Mouse (Mus musculus) erythroblast, embryonic 14.5 days (primary cell): Measurements from ENCODE around the gene Plekha1.

ENCODE experiments used
- GATA1 ChIP-seq: IDR thresholded peaks from 2 replicates; pipeline ENCODE4 v1.6.1; 2012; ENCODE audit warnings: low read length, inconsistent platforms, mixed read lengths
- TAL1 ChIP-seq: IDR thresholded peaks from 3 replicates; pipeline ENCODE4 v1.6.1; 2012; ENCODE audit warnings: low read length, inconsistent platforms, mixed read lengths

DNA sequence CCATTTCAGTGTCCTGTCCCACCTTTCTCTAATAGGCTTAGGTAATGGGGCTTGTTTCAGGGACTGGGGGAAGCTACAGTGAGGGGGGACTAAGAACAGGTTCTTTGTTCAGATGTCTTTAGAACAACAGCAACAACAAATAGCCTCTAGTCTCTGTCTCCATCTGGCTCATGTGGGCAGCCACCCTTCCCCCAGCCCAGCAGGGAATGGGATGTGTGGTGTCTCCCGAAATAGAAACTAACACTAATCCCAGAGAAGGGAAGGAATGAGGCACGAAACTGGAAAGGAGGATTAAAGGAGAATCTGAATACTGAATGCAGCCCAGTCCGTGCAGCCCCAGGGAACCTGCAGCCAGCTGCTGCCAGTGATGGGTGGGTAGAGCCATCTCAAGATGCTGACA is 22.4 kb downstream of the Plekha1 start:
- TF ChIP-seq GATA1 (no peak), TAL1 (no peak)
